Mouse (Mus musculus): ENCODE results near the gene Uprt. TPM values are rescaled to one million over a fixed set of nuclear protein-coding genes. Genes with fewer than 3 reads are reported as not detected.

The Uprt gene
- polyA plus RNA-seq (2015; fragmentation: Nextera tagmentation; extraction: Ambion mirVana), result 0.26 and 0.42 TPM in 2 replicates

DNA sequence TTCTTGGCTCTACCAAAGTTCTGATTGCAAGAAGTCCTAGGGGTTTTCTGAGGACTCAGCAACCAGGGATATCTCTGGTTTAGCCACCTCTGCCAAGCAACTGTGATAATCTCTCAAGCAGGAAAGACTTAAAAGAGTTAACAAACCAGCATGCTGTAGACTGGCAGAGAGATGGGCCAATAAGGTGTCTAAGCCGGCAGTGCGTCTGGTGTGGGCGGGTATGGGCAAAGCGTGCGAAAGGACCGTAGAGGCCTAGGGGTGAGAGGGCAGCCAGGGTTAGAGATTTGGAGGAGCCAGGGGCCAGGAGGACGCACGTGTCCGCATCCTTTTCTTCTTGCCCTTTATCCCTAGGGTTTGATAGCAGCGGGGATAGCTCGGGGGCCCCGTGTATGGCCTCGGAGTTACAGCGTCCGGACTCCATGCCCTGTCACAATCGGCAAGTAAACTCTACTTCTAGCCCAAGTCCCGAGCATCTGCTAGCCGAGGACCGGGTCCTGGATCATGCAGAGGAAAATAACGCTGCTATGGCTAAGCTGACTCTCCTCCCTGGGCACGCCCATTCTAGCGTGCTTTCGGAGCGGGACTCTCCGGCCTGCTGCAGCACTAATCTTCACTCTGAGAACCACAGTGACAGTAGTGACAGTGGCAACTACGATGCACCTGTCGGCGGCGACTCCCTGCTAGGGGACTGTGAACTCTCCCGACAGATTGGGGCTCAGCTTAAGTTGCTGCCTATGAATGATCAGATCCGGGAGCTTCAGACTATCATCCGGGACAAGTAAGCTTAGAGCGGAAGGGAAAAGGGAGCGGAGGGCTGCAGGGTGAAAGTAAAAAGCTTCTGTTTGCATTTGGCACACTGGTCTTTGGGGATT is at the start of gene Uprt:
Gene Uprt (plus strand): TSS at position 247 of the 872 bp plus-strand sequence.
- Histone ChIP-seq H3K9ac (ENCODE audit: low read depth, low read length) (peak within 1 kb of the TSS; percentile 58), H3K4me3 (ENCODE audit: low read depth, low read length) (peak within 1 kb of the TSS; percentile 68), H3K4me1 (ENCODE audit: control insufficient read depth, low read depth, low read length) (no peaks in the 10 kb centered on the region; the same call in 1 of the 2 replicates), H3K27ac (ENCODE audit: low read length) (peak within 1 kb of the TSS; percentile 22), H3K9me3 (replicated peaks; ENCODE audit: control insufficient read depth, low read length) (no peaks in the 10 kb centered on the region), H3K4me2 (ENCODE audit: low read depth, low read length) (peak within 1 kb of the TSS; percentile 61), H3K36me3 (ENCODE audit: control insufficient read depth, insufficient read depth) (no peaks in the 10 kb centered on the region), H3K27me3 (ENCODE audit: control insufficient read depth, insufficient read depth, low read depth, low read length) (peaks cover 2% of the 10 kb centered on the region; the same call in 1 of the 2 replicates)
- ATAC-seq (ENCODE audit: low read depth), result peak; percentile 92
- WGBS (ENCODE audit: insufficient replicate concordance), result 21% methylated on average over 34 of the region's 34 CpGs

GRCm38 (mm10) chrX:104433456-104433855 is 49.2 kb upstream of the Uprt start:
- Histone ChIP-seq H3K9me3 (replicated peaks; ENCODE audit: control insufficient read depth, low read length) (no peaks in the 10 kb centered on the region), H3K9ac (ENCODE audit: low read depth, low read length) (no peak overlapping the region), H3K4me3 (ENCODE audit: low read depth, low read length) (no peak overlapping the region), H3K36me3 (ENCODE audit: control insufficient read depth, insufficient read depth) (no peaks in the 10 kb centered on the region), H3K4me1 (ENCODE audit: control insufficient read depth, low read depth, low read length) (no peaks in the 10 kb centered on the region), H3K27ac (ENCODE audit: low read length) (no peak overlapping the region), H3K27me3 (ENCODE audit: control insufficient read depth, insufficient read depth, low read depth, low read length) (no peaks in the 10 kb centered on the region; the same call in 1 of the 2 replicates), H3K4me2 (ENCODE audit: low read depth, low read length) (no peak overlapping the region)
- 52% methylated on average over 1 of the region's 1 CpGs for WGBS (ENCODE audit: insufficient replicate concordance)
- ATAC-seq (ENCODE audit: low read depth), result no peak

DNA sequence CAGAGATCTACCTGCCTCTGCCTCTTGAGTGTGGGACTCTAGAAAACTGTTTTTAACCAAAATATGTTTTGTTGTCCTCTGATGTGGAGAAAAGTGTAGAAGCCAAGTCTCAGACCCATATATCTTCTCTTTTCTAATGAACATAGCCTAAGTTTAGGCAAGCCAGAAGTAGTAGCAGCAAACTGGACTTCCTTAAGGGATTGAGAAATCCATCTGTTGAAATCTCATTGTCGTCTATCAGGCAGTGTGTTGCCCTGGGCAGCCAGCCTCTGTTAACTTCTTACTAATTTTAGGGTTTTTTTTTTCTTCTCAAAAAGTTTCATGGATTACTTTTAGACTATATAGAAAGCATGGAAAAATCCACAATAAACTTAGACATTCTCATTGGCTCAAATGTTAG is 30.2 kb upstream of the Uprt start:
- no peak for ATAC-seq (ENCODE audit: low read depth)
- peaks cover 2% of the 10 kb centered on the region; the same call in 1 of the 2 replicates for H3K27me3 ChIP-seq (ENCODE audit: control insufficient read depth, insufficient read depth, low read depth, low read length)
- no peaks in the 10 kb centered on the region for H3K4me1 ChIP-seq (ENCODE audit: control insufficient read depth, low read depth, low read length)
- 56% methylated on average over 1 of the region's 1 CpGs for WGBS (ENCODE audit: insufficient replicate concordance)
- no peaks in the 10 kb centered on the region for H3K36me3 ChIP-seq (ENCODE audit: control insufficient read depth, insufficient read depth)
- H3K27ac ChIP-seq (ENCODE audit: low read length), result no peak overlapping the region
- H3K4me2 ChIP-seq (ENCODE audit: low read depth, low read length), result no peak overlapping the region
- H3K4me3 ChIP-seq (ENCODE audit: low read depth, low read length), result no peak overlapping the region
- H3K9ac ChIP-seq (ENCODE audit: low read depth, low read length), result no peak overlapping the region
- no peaks in the 10 kb centered on the region for H3K9me3 ChIP-seq (replicated peaks; ENCODE audit: control insufficient read depth, low read length)

DNA sequence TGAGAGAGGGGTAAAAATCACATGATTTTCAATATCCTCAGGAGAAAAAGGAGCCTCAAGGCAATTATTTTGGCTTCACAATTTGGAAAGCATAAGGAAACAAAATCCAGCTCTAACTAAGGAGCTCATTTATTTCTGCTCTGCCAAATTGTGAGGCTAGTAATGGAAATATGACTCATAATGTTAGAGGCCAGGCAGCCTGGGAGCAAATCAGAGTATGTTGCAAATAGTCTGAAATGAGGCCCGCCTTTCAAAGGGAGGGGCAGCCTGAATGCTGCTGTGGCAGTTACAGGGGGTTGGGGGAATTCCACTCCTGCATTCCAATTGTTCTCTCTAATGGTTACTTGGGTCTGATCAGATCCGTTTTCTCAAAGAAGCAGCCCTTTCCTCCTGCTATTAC is 20.9 kb upstream of the Uprt start:
- H3K4me1 ChIP-seq (ENCODE audit: control insufficient read depth, low read depth, low read length), result no peaks in the 10 kb centered on the region
- no peak for ATAC-seq (ENCODE audit: low read depth)
- WGBS (ENCODE audit: insufficient replicate concordance), result 54% methylated on average over 2 of the region's 2 CpGs

GRCm38 (mm10) chrX:104464376-104464775 is 18.2 kb upstream of the Uprt start:
- Histone ChIP-seq H3K27ac (ENCODE audit: low read length) (no peak overlapping the region), H3K4me2 (ENCODE audit: low read depth, low read length) (no peak overlapping the region)
- WGBS (ENCODE audit: insufficient replicate concordance), result 43% methylated on average over 6 of the region's 6 CpGs

More for the DNA sequence above, 20.9 kb upstream of the Uprt start:
- H3K27me3 ChIP-seq (ENCODE audit: control insufficient read depth, insufficient read depth, low read depth, low read length), result no peaks in the 10 kb centered on the region
- H3K36me3 ChIP-seq (ENCODE audit: control insufficient read depth, insufficient read depth), result no peaks in the 10 kb centered on the region
- H3K9ac ChIP-seq (ENCODE audit: low read depth, low read length), result no peak overlapping the region
- no peak overlapping the region for H3K27ac ChIP-seq (ENCODE audit: low read length)
- H3K4me2 ChIP-seq (ENCODE audit: low read depth, low read length), result no peak overlapping the region
- no peaks in the 10 kb centered on the region for H3K9me3 ChIP-seq (replicated peaks; ENCODE audit: control insufficient read depth, low read length)
- no peak overlapping the region for H3K4me3 ChIP-seq (ENCODE audit: low read depth, low read length)

DNA sequence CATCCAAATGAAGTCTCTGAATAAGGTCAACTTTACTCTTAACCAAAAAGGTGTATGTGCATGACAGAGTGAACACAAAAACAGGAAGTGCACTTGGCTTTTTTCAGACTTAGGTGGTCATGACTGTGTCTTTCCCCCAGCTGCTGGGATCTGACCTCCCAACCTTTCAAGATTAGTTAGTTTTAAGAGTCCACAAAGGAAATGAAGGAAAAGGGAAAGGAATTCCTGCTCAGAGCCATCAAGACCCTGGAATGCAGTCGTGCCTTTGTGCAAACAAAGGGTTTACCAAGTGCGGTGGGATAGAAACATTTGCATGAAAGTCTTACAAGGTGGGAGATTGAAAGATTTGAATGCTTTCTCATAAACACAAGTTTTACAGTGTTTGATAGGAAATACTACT is 4.6 kb upstream of the Uprt start:
- Histone ChIP-seq H3K27ac (ENCODE audit: low read length) (no peak overlapping the region), H3K9ac (ENCODE audit: low read depth, low read length) (no peak overlapping the region), H3K4me2 (ENCODE audit: low read depth, low read length) (no peak overlapping the region), H3K4me3 (ENCODE audit: low read depth, low read length) (no peak overlapping the region), H3K36me3 (ENCODE audit: control insufficient read depth, insufficient read depth) (no peaks in the 10 kb centered on the region), H3K4me1 (ENCODE audit: control insufficient read depth, low read depth, low read length) (no peaks in the 10 kb centered on the region), H3K27me3 (ENCODE audit: control insufficient read depth, insufficient read depth, low read depth, low read length) (peaks cover 2% of the 10 kb centered on the region; the same call in 1 of the 2 replicates), H3K9me3 (replicated peaks; ENCODE audit: control insufficient read depth, low read length) (no peaks in the 10 kb centered on the region)
- 26% methylated on average over 2 of the region's 2 CpGs for WGBS (ENCODE audit: insufficient replicate concordance)
- no peak for ATAC-seq (ENCODE audit: low read depth)

More at GRCm38 (mm10) chrX:104464376-104464775, 18.2 kb upstream of the Uprt start:
- H3K27me3 ChIP-seq (ENCODE audit: control insufficient read depth, insufficient read depth, low read depth, low read length), result no peaks in the 10 kb centered on the region
- H3K9me3 ChIP-seq (replicated peaks; ENCODE audit: control insufficient read depth, low read length), result no peaks in the 10 kb centered on the region
- H3K36me3 ChIP-seq (ENCODE audit: control insufficient read depth, insufficient read depth), result no peaks in the 10 kb centered on the region
- ATAC-seq (ENCODE audit: low read depth), result no peak
- no peaks in the 10 kb centered on the region for H3K4me1 ChIP-seq (ENCODE audit: control insufficient read depth, low read depth, low read length)
- no peak overlapping the region for H3K9ac ChIP-seq (ENCODE audit: low read depth, low read length)
- no peak overlapping the region for H3K4me3 ChIP-seq (ENCODE audit: low read depth, low read length)

GRCm38 (mm10) chrX:104483444-104483808 is 808 bp downstream of the Uprt start:
- ATAC-seq (ENCODE audit: low read depth), result peak; percentile 56
- Histone ChIP-seq H3K36me3 (ENCODE audit: control insufficient read depth, insufficient read depth) (no peaks in the 10 kb centered on the region), H3K27me3 (ENCODE audit: control insufficient read depth, insufficient read depth, low read depth, low read length) (no peaks in the 10 kb centered on the region; the same call in 1 of the 2 replicates), H3K27ac (ENCODE audit: low read length) (no peak overlapping the region), H3K9ac (ENCODE audit: low read depth, low read length) (peak overlapping the region; percentile 58), H3K4me3 (ENCODE audit: low read depth, low read length) (peak overlapping the region; percentile 68), H3K4me1 (ENCODE audit: control insufficient read depth, low read depth, low read length) (no peaks in the 10 kb centered on the region; the same call in 1 of the 2 replicates), H3K9me3 (replicated peaks; ENCODE audit: control insufficient read depth, low read length) (no peaks in the 10 kb centered on the region), H3K4me2 (ENCODE audit: low read depth, low read length) (peak overlapping the region; percentile 61)
- 27% methylated on average over 6 of the region's 6 CpGs for WGBS (ENCODE audit: insufficient replicate concordance)

DNA sequence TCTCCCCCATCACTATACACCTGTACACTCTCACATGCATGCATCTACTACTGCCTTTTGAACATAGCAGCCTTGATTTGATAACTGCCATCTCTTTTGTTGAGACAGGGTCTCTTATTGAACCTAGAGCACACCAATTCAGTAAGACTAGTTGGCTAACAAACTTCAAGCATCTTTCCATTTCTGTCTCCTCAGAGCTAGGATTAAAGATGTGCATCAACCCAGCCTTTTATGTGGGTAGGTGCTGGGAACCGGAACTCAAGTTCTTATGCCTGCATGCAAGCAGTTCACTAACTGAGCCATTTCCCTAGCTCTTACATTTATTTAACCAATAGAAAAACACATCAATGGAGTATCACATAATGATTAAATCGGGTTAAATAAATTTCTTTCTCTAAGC is 3.0 kb downstream of the Uprt start:
- no peak overlapping the region for H3K4me2 ChIP-seq (ENCODE audit: low read depth, low read length)
- H3K9me3 ChIP-seq (replicated peaks; ENCODE audit: control insufficient read depth, low read length), result no peaks in the 10 kb centered on the region
- no peaks in the 10 kb centered on the region; the same call in 1 of the 2 replicates for H3K4me1 ChIP-seq (ENCODE audit: control insufficient read depth, low read depth, low read length)
- H3K27me3 ChIP-seq (ENCODE audit: control insufficient read depth, insufficient read depth, low read depth, low read length), result no peaks in the 10 kb centered on the region
- no peak overlapping the region for H3K9ac ChIP-seq (ENCODE audit: low read depth, low read length)
- WGBS (ENCODE audit: insufficient replicate concordance), result 58% methylated on average over 2 of the region's 2 CpGs
- H3K36me3 ChIP-seq (ENCODE audit: control insufficient read depth, insufficient read depth), result no peaks in the 10 kb centered on the region
- H3K27ac ChIP-seq (ENCODE audit: low read length), result no peak overlapping the region
- no peak for ATAC-seq (ENCODE audit: low read depth)
- no peak overlapping the region for H3K4me3 ChIP-seq (ENCODE audit: low read depth, low read length)

- H3K9ac ChIP-seq (ENCODE audit: low read depth, low read length), result no peak overlapping the region
- no peak overlapping the region for H3K27ac ChIP-seq (ENCODE audit: low read length)
- H3K4me2 ChIP-seq (ENCODE audit: low read depth, low read length), result no peak overlapping the region
- WGBS (ENCODE audit: insufficient replicate concordance), result 45% methylated on average over 3 of the region's 3 CpGs
- H3K4me3 ChIP-seq (ENCODE audit: low read depth, low read length), result no peak overlapping the region
- no peaks in the 10 kb centered on the region; the same call in 1 of the 2 replicates for H3K4me1 ChIP-seq (ENCODE audit: control insufficient read depth, low read depth, low read length)
- H3K36me3 ChIP-seq (ENCODE audit: control insufficient read depth, insufficient read depth), result no peaks in the 10 kb centered on the region
- no peaks in the 10 kb centered on the region for H3K27me3 ChIP-seq (ENCODE audit: control insufficient read depth, insufficient read depth, low read depth, low read length)
- no peak for ATAC-seq (ENCODE audit: low read depth)
- no peaks in the 10 kb centered on the region for H3K9me3 ChIP-seq (replicated peaks; ENCODE audit: control insufficient read depth, low read length)
Observed at GRCm38 (mm10) chrX:104488036-104488435, 5.4 kb downstream of the Uprt start.

All from liver, embryonic 16.5 days (tissue).